ENCODE assay signal across 26 mouse cellular contexts in the genomic region with DNA sequence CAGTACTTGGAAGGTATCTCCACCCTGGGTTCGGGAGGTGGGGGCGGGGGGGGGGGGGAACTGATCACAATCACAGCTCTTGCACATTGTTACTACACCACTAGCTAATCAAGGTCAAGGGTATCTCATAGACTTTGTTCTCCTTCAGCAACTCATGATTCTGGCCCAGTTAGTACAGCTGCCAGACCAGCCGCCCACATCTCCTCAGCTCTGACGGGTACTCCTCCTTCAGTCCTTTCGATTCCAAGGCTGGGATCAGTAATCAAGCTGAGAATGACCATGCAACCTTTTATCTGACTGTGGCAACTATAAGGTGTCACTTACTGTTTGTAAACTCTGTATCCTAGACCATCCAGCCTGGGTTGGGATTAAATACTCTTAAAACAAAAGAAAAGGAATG.
"Had no signal": no experiment of that assay in that cellular context is flagged by ENCODE, and none has a peak within 500 bp of the region (broad histone marks: within the 10 kb centered on the region; RNA-seq: fewer than 3 reads in every experiment).

No protein-coding gene starts in this region.

- H3K4me2 ChIP-seq: heart, embryonic 11.5 days; heart, embryonic 13.5 days; heart, embryonic 15.5 days; hindbrain, embryonic 12.5 days; hindbrain, embryonic 14.5 days; limb, embryonic 12.5 days; liver, embryonic 11.5 days; liver, embryonic 13.5 days; liver, embryonic 15.5 days had no signal

- H3K4me3 ChIP-seq: heart, adult 2 months; heart, embryonic 13.5 days; heart, embryonic 15.5 days; hindbrain, embryonic 10.5 days; hindbrain, embryonic 12.5 days; layer of hippocampus, adult 2 months; left cerebral cortex, adult 2 months; limb, embryonic 12.5 days; liver, embryonic 13.5 days; liver, embryonic 15.5 days had no signal

- H3K36me3 ChIP-seq: heart, embryonic 13.5 days; heart, embryonic 15.5 days; hindbrain, embryonic 10.5 days; hindbrain, embryonic 12.5 days; limb, embryonic 12.5 days; liver, embryonic 13.5 days; liver, embryonic 15.5 days had no signal

- H3K4me1 ChIP-seq: liver, embryonic 13.5 days; liver, embryonic 15.5 days had no signal

- DNase-seq: gastrocnemius, postnatal 14 days; gastrocnemius, postnatal 36 days; heart, adult 2 months; heart, postnatal 14 days; heart, postnatal 4 days; kidney, adult 18-20 months; kidney, adult 8-10 months; kidney, postnatal 10 days; kidney, postnatal 25 days; kidney, postnatal 4 days; liver; liver, embryonic 13.5 days had no signal

- H3K27me3 ChIP-seq: heart, embryonic 13.5 days; heart, embryonic 15.5 days; hindbrain, embryonic 12.5 days; limb, embryonic 12.5 days; liver, embryonic 13.5 days; liver, embryonic 15.5 days had no signal

- ATAC-seq: hindbrain, embryonic 16.5 days; inflammation-experienced regulatory T-cells, adult 6 months; intestine, postnatal 0 days had no signal

- H3K27ac ChIP-seq: heart, adult 2 months; heart, embryonic 13.5 days; heart, embryonic 15.5 days; hindbrain, embryonic 10.5 days; hindbrain, embryonic 12.5 days; hindbrain, embryonic 14.5 days; layer of hippocampus, adult 2 months; left cerebral cortex, adult 2 months; limb, embryonic 12.5 days; liver, embryonic 13.5 days; liver, embryonic 15.5 days had no signal

- H3K9ac ChIP-seq: heart, embryonic 13.5 days; heart, embryonic 15.5 days; hindbrain, embryonic 12.5 days; hindbrain, embryonic 14.5 days; limb, embryonic 12.5 days; liver, embryonic 13.5 days; liver, embryonic 15.5 days had no signal

- H3K9me3 ChIP-seq: heart, embryonic 13.5 days; heart, embryonic 15.5 days; hindbrain, embryonic 10.5 days; hindbrain, embryonic 12.5 days; limb, embryonic 12.5 days; liver, embryonic 13.5 days; liver, embryonic 15.5 days had no signal
